Mouse (Mus musculus) lung, adult 2 months (tissue): ENCODE data around the gene Serpina3j.

Experiments
- CTCF ChIP-seq: fragments of 200-500 bp; IDR thresholded peaks from 2 replicates; pipeline ENCODE4 v1.5.1; 2011; ENCODE audit warnings: mild to moderate bottlenecking, low read length, control low read depth; ENCODE audit not compliant: insufficient read depth
- POLR2A ChIP-seq: fragments of 200-500 bp; IDR thresholded peaks from 2 replicates; pipeline ENCODE4 v1.6.1; 2011; ENCODE audit warnings: low read depth, mild to moderate bottlenecking, control low read depth, low read length, borderline replicate concordance; ENCODE audit errors: extremely low read depth

DNA sequence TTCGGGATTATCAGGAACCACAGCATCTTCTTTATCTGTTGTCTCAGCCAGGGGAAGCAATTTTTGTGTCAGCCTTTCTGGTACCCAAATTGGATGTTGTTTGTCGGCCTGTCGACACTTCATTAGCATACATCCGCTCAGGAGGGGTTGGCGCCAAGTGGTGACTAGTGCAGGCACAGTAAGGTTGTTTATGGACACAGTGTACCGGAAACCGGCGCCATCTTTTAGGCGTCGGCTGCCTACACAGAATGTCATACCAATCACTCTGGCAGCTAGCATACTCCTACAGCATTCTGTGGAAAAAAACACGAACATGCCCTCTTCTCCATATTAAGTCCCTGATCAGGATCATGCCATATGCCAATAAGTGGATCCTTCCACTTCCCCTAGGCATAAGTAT, 31.0 kb upstream of the Serpina3j start:
- no peak for TF ChIP-seq POLR2A
- TF ChIP-seq CTCF: no peak
